Mouse (Mus musculus) frontal cortex, postnatal 25 days (tissue): ENCODE data around the gene Olfr1417.

Experiments used
- DNase-seq, 2 experiments: peaks; one replicate each; pipeline ENCODE4 v3.0.0; 2022; ENCODE audit warnings: low spot score in 2 of 2

The Olfr1417 gene

DNA sequence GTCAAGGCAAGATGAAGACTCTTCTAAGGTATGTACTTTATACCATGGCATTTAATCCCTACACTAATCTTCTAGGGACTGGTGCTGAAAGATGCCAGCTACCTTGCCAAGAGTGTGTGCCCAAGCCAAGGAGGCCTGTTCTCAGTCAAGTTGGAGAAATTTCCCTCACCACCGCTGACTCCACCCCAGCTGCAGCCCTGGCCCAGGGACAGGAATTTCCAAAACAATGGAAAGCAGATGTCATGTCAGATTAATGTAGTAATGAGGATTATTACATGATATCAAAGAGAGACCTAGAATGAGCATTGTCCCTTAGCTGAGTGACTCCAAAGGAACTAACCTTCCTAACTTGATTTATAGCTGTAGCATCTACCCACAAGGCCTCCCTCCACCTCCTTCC lies 28.2 kb downstream of the Olfr1417 start:
- no peak for DNase-seq

DNA sequence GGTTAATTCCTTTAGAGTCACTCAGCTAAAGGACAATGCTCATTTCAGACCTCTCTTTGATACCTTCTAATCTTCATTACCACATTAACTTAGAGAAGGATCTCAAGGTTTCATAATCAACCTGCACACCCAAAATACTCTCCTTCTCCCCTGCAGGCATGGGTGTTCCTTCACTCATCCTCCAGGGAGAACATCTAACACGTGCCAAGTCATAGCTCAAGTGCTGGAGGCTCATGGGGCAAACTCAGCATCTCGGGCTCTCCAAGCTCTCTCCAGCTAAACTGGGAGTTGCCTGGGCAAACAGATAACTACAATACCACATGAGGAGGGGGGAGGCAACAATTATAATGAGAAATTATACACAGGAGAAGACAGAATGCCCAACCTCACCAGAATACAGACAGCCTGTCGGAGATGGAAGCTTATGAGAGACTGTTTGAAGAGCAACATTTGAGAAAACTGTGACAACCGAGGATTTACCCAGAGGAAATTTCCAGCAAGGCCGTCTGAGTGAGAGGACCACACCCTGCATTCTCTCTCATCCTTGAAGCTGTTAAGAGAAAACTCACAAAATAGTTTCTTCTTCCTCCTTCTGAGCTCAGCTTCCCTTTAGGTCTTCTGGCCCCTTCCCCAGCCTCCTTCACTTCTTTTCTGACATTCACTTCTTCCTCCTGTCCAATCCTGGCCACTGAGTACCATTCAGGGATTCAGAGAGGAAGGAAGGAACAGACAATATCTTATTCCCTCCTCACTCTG lies 28.8 kb downstream of the Olfr1417 start:
- no peak for DNase-seq

DNA sequence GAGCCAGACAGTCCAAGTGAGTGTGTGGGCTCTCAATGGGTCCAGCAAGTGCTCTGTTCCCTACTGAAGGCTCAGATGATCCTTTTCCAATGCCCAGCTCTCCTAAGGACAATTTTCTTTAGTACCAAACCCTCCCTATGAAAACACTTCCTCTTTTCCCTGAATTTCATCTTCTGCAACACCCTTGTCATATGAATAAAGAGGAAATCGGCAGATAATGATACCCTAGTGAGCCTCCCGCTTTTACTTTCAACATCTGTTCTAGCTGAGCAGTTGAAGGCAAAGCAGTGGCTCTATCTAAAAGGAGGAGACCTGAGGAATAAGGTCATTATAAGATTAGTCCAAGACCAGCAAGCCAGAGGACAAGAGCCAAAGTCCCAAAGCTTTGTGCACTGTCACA lies 30.6 kb downstream of the Olfr1417 start:
- no peak for DNase-seq

GRCm38 (mm10) chr19:11807822-11808221 lies 31.2 kb downstream of the Olfr1417 start:
- DNase-seq, result no peak

- no peak for DNase-seq
Observed at GRCm38 (mm10) chr19:11807251-11807650, 31.8 kb downstream of the Olfr1417 start.

- DNase-seq, result no peak
Observed at GRCm38 (mm10) chr19:11804423-11804822, 34.6 kb downstream of the Olfr1417 start.

- DNase-seq, result no peak
Observed at GRCm38 (mm10) chr19:11800531-11801315, 38.3 kb downstream of the Olfr1417 start.

DNA sequence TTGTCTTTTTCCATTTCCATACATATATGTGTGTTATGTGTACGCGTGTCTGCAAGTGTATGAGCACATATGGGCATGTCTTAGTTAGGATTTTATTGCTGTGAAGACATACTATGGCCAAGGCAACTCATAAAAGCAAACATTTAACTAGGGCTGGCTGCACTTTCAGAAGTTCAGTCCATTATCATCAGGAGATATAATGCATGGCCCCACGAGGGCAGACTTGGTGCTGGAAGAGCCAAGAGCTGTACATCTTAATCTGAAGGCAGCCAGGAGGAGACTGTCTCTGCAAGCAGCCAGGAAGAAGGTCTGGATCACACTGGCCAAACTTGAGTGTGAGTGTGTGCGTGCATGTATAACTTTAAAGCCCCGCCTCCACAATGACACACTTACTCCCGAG lies 44.6 kb downstream of the Olfr1417 start:
- DNase-seq, result no peak

GRCm38 (mm10) chr19:11793741-11794359 lies 45.2 kb downstream of the Olfr1417 start:
- no peak for DNase-seq

DNA sequence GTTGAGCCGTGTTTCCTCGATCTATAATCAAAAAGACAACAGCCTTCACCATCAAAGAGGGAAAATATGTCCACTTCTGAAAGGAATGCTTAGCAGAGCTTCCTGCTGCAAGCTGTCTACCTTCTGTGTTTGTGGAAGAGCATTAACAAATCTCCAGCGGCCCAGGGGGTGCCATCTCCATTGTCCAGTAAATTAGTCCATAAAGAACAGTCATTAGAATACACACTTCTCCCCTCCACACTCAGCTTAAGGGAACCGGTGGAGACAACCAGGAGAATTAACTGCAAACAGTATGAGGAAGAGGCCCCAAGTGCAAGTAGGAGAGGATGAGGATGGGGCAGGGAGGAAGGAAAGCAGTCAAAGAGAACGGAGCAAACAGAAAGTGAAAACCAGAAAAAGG lies 47.2 kb downstream of the Olfr1417 start:
- DNase-seq, result no peak

GRCm38 (mm10) chr19:11788876-11789275 lies 50.1 kb downstream of the Olfr1417 start:
- no peak for DNase-seq

GRCm38 (mm10) chr19:11787826-11788225 lies 51.2 kb downstream of the Olfr1417 start:
- no peak for DNase-seq

- no peak for DNase-seq
Observed at GRCm38 (mm10) chr19:11785409-11786154, 53.4 kb downstream of the Olfr1417 start.

DNA sequence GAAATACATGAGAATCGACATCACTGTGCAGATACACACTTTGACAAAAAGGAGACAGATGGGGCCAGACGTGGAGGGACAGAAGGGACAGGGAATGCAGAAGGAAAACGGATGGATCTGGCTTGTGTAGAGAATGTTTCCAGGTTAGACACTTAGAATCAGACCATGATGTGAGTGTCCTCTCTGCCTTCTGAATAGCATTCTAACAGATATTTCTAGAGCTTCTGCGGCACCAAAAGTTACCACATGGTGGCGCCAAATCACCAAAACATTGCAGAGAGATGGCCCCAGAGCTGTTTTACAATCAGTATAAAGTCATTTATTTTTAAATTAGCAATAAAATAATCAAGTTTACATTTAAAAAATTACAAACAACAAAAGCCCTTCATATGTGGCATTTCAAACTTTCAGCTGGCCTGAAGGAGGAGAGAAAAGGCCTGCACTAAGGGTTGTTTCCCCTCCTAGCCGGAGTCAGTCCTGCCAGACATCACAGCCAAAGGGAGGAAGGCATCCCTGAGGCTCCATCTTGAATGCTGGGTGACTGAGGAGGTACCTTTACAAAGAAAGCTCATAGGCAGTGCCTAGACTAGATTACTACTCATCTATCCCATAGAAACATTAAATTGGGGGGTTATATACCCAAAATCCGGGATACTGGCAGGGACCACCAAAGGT lies 61.7 kb downstream of the Olfr1417 start:
- DNase-seq, result peak; percentile 57 to 61
